Mouse (Mus musculus) CH12.LX (cell line): ENCODE measurements around the gene Gpr39. TPM values are rescaled to one million over a fixed set of nuclear protein-coding genes. Genes with fewer than 3 reads are reported as not detected.

Experiments used
- DNase-seq: peaks from one replicate; pipeline ENCODE4 v3.0.0-alpha.2; 2013; ENCODE audit errors: extremely low read depth
- H3K27ac ChIP-seq: 2 replicates; pipeline ENCODE4 v1.5.1; 2012; ENCODE audit warnings: low read depth, mild to moderate bottlenecking, control low read depth, moderate library complexity; ENCODE audit not compliant: insufficient read depth
- H3K27me3 ChIP-seq: replicated peaks from 2 replicates; pipeline ENCODE3; 2012; ENCODE audit warnings: inconsistent platforms
- H3K36me3 ChIP-seq, 2 experiments: replicated peaks in 1 of 2; 2 replicates each; pipeline versions ENCODE3 to v1.6.1; 2012; ENCODE audit warnings: inconsistent platforms in 1 of 2, low read length in 1 of 2, mild to moderate bottlenecking in 1 of 2, mixed read lengths in 1 of 2, moderate library complexity in 1 of 2; ENCODE audit not compliant: control insufficient read depth in 1 of 2, insufficient read depth in 1 of 2
- H3K4me1 ChIP-seq, 2 experiments: 2 replicates each; pipeline ENCODE4 v1.6.1; 2012; ENCODE audit warnings: inconsistent platforms in 1 of 2, moderate library complexity in 1 of 2; ENCODE audit not compliant: insufficient read depth in 2 of 2, control insufficient read depth in 1 of 2
- H3K4me2 ChIP-seq: 2 replicates; pipeline ENCODE4 v1.6.1; 2012; ENCODE audit warnings: low read depth, mild to moderate bottlenecking, control low read depth; ENCODE audit not compliant: poor library complexity, insufficient read depth, severe bottlenecking
- H3K4me3 ChIP-seq, 3 experiments: fragments of 150-350 bp in 1 of 3; sonication (generic) in 1 of 3; replicated peaks in 1 of 3; 2 replicates each; pipeline versions ENCODE3 to v1.5.1; 2011 to 2012; ENCODE audit warnings: low read depth in 2 of 3, low read length in 2 of 3, mild to moderate bottlenecking in 2 of 3, moderate library complexity in 2 of 3, control low read depth in 1 of 3, improper control_type of control experiment in 1 of 3, inconsistent platforms in 1 of 3, mixed read lengths in 1 of 3; ENCODE audit not compliant: poor library complexity in 1 of 3
- H3K79me2 ChIP-seq: replicated peaks from 2 replicates; pipeline ENCODE4 v1.6.1; 2012; ENCODE audit warnings: mild to moderate bottlenecking, moderate library complexity; ENCODE audit not compliant: control insufficient read depth, poor library complexity, insufficient read depth, severe bottlenecking; ENCODE audit errors: extremely low read depth
- H3K9ac ChIP-seq: 2 replicates; pipeline ENCODE4 v1.6.1; 2012; ENCODE audit warnings: low read depth, mild to moderate bottlenecking, control low read depth, moderate library complexity; ENCODE audit not compliant: insufficient read depth
- H3K9me3 ChIP-seq: replicated peaks from 2 replicates; pipeline ENCODE3; 2012; ENCODE audit warnings: low read length, inconsistent platforms, mixed read lengths
- EP300 ChIP-seq: IDR thresholded peaks from 2 replicates; pipeline ENCODE4 v1.6.1; 2011; ENCODE audit warnings: low read length, improper control_type of control experiment
- ETS1 ChIP-seq: conservative IDR thresholded peaks from 2 replicates; pipeline ENCODE4 v1.6.1; 2012; ENCODE audit warnings: low read depth, mild to moderate bottlenecking, inconsistent platforms, low read length, improper control_type of control experiment, moderate library complexity
- GABPA ChIP-seq: IDR thresholded peaks from 2 replicates; pipeline ENCODE4 v1.6.1; 2012; ENCODE audit warnings: low read depth, low read length, improper control_type of control experiment, inconsistent platforms; ENCODE audit not compliant: insufficient replicate concordance
- MAX ChIP-seq: IDR thresholded peaks from 2 replicates; pipeline ENCODE4 v1.6.1; 2011; ENCODE audit warnings: low read length, improper control_type of control experiment
- MEF2A ChIP-seq: IDR thresholded peaks from 2 replicates; pipeline ENCODE4 v1.6.1; 2014; ENCODE audit warnings: low read depth, mild to moderate bottlenecking, inconsistent platforms, low read length, improper control_type of control experiment, borderline replicate concordance
- MXI1 ChIP-seq: IDR thresholded peaks from 2 replicates; pipeline ENCODE4 v1.6.1; 2011; ENCODE audit warnings: mild to moderate bottlenecking, low read depth, low read length, improper control_type of control experiment
- MYC ChIP-seq: IDR thresholded peaks from 2 replicates; pipeline ENCODE4 v1.6.1; 2011; ENCODE audit warnings: low read depth, mild to moderate bottlenecking, improper control_type of control experiment, low read length
- NELFE ChIP-seq: IDR thresholded peaks from 2 replicates; pipeline ENCODE4 v1.6.1; 2011; ENCODE audit warnings: low read depth, low read length, improper control_type of control experiment
- RAD21 ChIP-seq: IDR thresholded peaks from 2 replicates; pipeline ENCODE4 v1.6.1; 2011; ENCODE audit warnings: low read depth, mild to moderate bottlenecking, low read length, improper control_type of control experiment, moderate library complexity
- TCF12 ChIP-seq: IDR thresholded peaks from 2 replicates; pipeline ENCODE4 v1.6.1; 2014; ENCODE audit warnings: low read depth, mild to moderate bottlenecking, inconsistent platforms, low read length, improper control_type of control experiment
- UBTF ChIP-seq: IDR thresholded peaks from 2 replicates; pipeline ENCODE4 v1.6.1; 2012; ENCODE audit warnings: low read depth, mild to moderate bottlenecking, inconsistent platforms, low read length, improper control_type of control experiment, moderate library complexity
- USF2 ChIP-seq: conservative IDR thresholded peaks from 2 replicates; pipeline ENCODE4 v1.6.1; 2011; ENCODE audit warnings: low read depth, low read length, improper control_type of control experiment
- ZKSCAN1 ChIP-seq: IDR thresholded peaks from 2 replicates; pipeline ENCODE4 v1.6.1; 2012; ENCODE audit warnings: low read depth, inconsistent platforms, low read length, improper control_type of control experiment, borderline replicate concordance
- dilution Hi-C: fragments of 300-500 bp; cut with MboI; formaldehyde crosslinking; loops from 2 replicates; pipeline ENCODE4 v1.14.3; 2020; ENCODE audit warnings: low sequenced_read_pairs; ENCODE audit not compliant: extremely low pct_unique_long_range_greater_than_20kb, extremely low pct_ligation_motif_present
- in situ Hi-C: fragments of 300-500 bp; cut with MboI; formaldehyde crosslinking; loops from 3 replicates; pipeline ENCODE4 v1.14.3; 2019; ENCODE audit warnings: low sequenced_read_pairs, low pct_ligation_motif_present, low pct_unique_long_range_greater_than_20kb, mixed read lengths
- polyA plus RNA-seq: library from polyadenylated mRNA; unstranded; fragments of >175 nt; gene quantifications from 2 replicates; pipeline ENCODE4 v1.2.1, GENCODE M21; 2012; ENCODE audit warnings: low read depth; ENCODE audit not compliant: insufficient read length
- total RNA-seq, 2 experiments: library from RNA; depleted of rRNA; stranded (reverse); fragments of 300-350 nt in 1 of 2; fragments of >200 nt in 1 of 2; gene quantifications; 2 replicates each; pipeline ENCODE4 v1.2.3; 2012 to 2014

The Gpr39 gene
- total and polyA plus RNA-seq, 3 experiments: not detected

DNA sequence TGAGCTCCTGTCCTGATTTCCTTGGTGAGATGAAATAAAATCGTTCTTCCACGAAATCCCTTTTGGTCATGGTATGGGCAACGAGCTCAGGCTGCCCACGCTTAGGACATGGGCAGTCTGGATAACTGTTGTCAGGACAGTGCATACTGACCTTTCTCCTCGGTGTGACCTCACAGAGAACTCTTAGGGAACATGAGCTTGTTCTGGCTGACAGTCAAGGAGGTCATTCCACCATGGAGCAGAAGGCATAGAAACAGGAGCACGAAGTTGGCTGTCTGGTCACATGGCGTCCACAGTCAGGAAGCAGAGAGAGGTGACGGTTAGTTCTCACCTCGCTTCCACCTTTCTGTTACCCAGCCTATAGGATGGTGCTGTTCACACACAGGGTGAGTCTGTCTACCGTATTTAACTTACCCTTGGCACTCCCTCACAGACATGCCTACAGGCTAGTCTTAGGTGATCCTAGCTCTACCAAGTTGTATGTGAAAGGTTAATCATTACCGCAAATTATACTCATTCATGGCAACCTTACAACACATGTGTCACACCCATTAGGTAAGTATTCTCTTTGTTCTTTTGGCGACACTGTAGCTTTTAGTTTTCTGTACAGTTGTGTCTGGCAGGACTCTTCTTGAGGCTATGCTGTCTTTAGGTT lies 44.4 kb downstream of the Gpr39 start:
- Histone ChIP-seq H3K9ac (no peak overlapping the region), H3K4me3 (no peak overlapping the region), H3K4me2 (no peak overlapping the region), H3K27ac (no peak overlapping the region), H3K79me2 (no peaks in the 10 kb centered on the region), H3K4me1 (no peaks in the 10 kb centered on the region), H3K36me3 (no peaks in the 10 kb centered on the region), H3K9me3 (no peaks in the 10 kb centered on the region), H3K27me3 (peaks cover 36% of the 10 kb centered on the region)
- no peak for TF ChIP-seq USF2
- TF ChIP-seq GABPA: no peak
- no peak for TF ChIP-seq ETS1
- no peak for TF ChIP-seq ZKSCAN1
- no peak for TF ChIP-seq MAX
- TF ChIP-seq EP300: no peak
- dilution Hi-C loops: no loop called here
- DNase-seq: no peak
- in situ Hi-C loops: no loop called here

GRCm38 (mm10) chr1:125724304-125724703 lies 47.5 kb downstream of the Gpr39 start:
- in situ Hi-C loops (no loop called here), dilution Hi-C loops (no loop called here)
- no peak for DNase-seq
- Histone ChIP-seq H3K79me2 (no peaks in the 10 kb centered on the region), H3K4me1 (no peaks in the 10 kb centered on the region), H3K27me3 (peaks cover 38% of the 10 kb centered on the region), H3K27ac (no peak overlapping the region), H3K4me2 (no peak overlapping the region), H3K9ac (no peak overlapping the region), H3K9me3 (no peaks in the 10 kb centered on the region), H3K4me3 (no peak overlapping the region), H3K36me3 (no peaks in the 10 kb centered on the region)
- TF ChIP-seq MEF2A (no peak), UBTF (no peak), TCF12 (no peak), MXI1 (no peak), ETS1 (no peak), MYC (no peak), RAD21 (no peak), ZKSCAN1 (no peak), NELFE (no peak)
